Mouse (Mus musculus): Measurements from ENCODE around the gene Trappc6b.

Trappc6b gene

GRCm38 (mm10) chr12:59055196-59055850 is 5.9 kb downstream of the Trappc6b start:
- DNase-seq (ENCODE audit: low read depth, low spot score) = no peak

- no peak for DNase-seq (ENCODE audit: low read depth, low spot score)
Measured at GRCm38 (mm10) chr12:59053976-59054375, 7.3 kb downstream of the Trappc6b start.

GRCm38 (mm10) chr12:59053166-59053565 is 8.1 kb downstream of the Trappc6b start:
- no peak for DNase-seq (ENCODE audit: low read depth, low spot score)

GRCm38 (mm10) chr12:59052470-59052869 is 8.8 kb downstream of the Trappc6b start:
- DNase-seq (ENCODE audit: low read depth, low spot score) = no peak

- DNase-seq (ENCODE audit: low read depth, low spot score) = no peak
Measured at GRCm38 (mm10) chr12:59040851-59041250, 20.4 kb downstream of the Trappc6b start.

- DNase-seq (ENCODE audit: low read depth, low spot score) = peak; percentile 6
Measured at GRCm38 (mm10) chr12:59039971-59040844, 21.1 kb downstream of the Trappc6b start.

- DNase-seq (ENCODE audit: low read depth, low spot score) = no peak
Measured at GRCm38 (mm10) chr12:59039162-59039970, 21.9 kb downstream of the Trappc6b start.

- no peak for DNase-seq (ENCODE audit: low read depth, low spot score)
Measured at GRCm38 (mm10) chr12:59032101-59032500, 29.2 kb downstream of the Trappc6b start.

- DNase-seq (ENCODE audit: low read depth, low spot score) = no peak
Measured at GRCm38 (mm10) chr12:59021306-59021705, 40.0 kb downstream of the Trappc6b start.

GRCm38 (mm10) chr12:59019891-59020290 is 41.4 kb downstream of the Trappc6b start:
- no peak for DNase-seq (ENCODE audit: low read depth, low spot score)

GRCm38 (mm10) chr12:59017970-59018369 is 43.3 kb downstream of the Trappc6b start:
- no peak for DNase-seq (ENCODE audit: low read depth, low spot score)

- peak; percentile 87 for DNase-seq (ENCODE audit: low read depth, low spot score)
Measured at GRCm38 (mm10) chr12:59013234-59013633, 48.0 kb downstream of the Trappc6b start, which contains the start of gene Gemin2. Gemin2 (plus strand) TSS chr12:59013393.

GRCm38 (mm10) chr12:59012710-59013091 is 48.6 kb downstream of the Trappc6b start:
- no peak for DNase-seq (ENCODE audit: low read depth, low spot score)

GRCm38 (mm10) chr12:59011844-59012709 is 49.2 kb downstream of the Trappc6b start, which contains the start of gene Sec23a:
Sec23a (minus strand) TSS chr12:59012017.
- DNase-seq (ENCODE audit: low read depth, low spot score) = peak; percentile 97

GRCm38 (mm10) chr12:59011275-59011843 is 49.9 kb downstream of the Trappc6b start:
- DNase-seq (ENCODE audit: low read depth, low spot score) = no peak

- no peak for DNase-seq (ENCODE audit: low read depth, low spot score)
Measured at GRCm38 (mm10) chr12:59010482-59010881, 50.8 kb downstream of the Trappc6b start.
